Mouse (Mus musculus): ENCODE results near the gene Rps15.

Rps15 gene

DNA sequence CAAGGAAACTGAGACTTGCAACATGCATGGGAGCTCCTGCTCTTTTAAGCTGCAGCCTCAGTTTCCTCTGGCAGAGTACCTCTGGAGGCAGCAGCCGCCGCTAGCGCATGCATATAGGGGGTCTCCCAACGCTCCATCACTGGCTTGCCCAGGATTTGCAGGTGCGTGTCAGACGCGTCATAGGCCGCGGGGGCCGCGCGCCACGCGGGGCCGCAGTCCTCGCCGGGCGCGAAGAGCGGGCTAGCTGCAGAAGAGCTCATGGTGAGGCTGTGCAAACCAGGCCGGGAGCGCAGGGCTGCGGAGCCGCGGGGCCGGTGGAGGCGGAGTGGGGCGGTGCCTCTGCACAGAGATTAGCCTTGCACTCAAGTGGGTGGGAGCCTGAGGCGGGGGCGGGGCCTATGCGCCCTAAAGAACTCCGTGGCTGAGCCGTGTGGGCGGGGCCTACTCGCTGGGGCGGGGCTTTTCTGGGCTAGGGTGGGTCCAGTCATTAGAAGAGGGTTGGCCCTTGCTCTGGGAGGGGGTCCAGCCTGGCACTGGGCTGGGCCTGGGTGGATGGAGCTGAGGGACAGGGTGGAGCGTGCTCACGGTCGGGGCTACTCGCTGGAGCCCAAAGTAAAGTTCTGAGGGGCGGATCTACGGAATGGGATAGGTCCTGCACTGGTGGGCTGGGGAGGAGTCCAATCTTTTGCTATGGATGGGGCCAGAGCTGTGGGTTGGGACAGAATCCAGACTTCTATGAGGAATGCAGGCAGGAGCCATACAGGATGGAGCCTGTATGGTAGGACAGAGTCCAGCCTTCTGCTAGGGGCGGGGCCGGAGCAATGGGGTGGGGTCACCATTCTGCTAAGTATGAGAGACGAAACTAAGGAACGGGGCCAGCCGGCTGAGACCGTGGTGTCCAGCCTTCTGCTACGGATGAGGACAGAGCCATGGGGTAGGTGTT is 31.3 kb upstream of the Rps15 start, which contains the start of the genes Gamt and Dazap1:
Gene Gamt, minus strand, starts transcription at position 371 of the 943 bp plus-strand sequence.
Gene Dazap1, plus strand, starts transcription at position 845 of the 943 bp plus-strand sequence.
- peak; percentile 96 for DNase-seq (ENCODE audit: low spot score)

GRCm38 (mm10) chr10:80261585-80261968 is 30.7 kb upstream of the Rps15 start:
- peak; percentile 91 for DNase-seq (ENCODE audit: low spot score)

- DNase-seq (ENCODE audit: low spot score) = no peak
Observed at GRCm38 (mm10) chr10:80262169-80262568, 30.1 kb upstream of the Rps15 start.

GRCm38 (mm10) chr10:80262776-80263365 is 29.4 kb upstream of the Rps15 start:
- no peak for DNase-seq (ENCODE audit: low spot score)

- peak; percentile 96 for DNase-seq (ENCODE audit: low spot score)
Observed at GRCm38 (mm10) chr10:80264341-80265148, 27.7 kb upstream of the Rps15 start.

GRCm38 (mm10) chr10:80265149-80265486 is 27.1 kb upstream of the Rps15 start:
- DNase-seq (ENCODE audit: low spot score) = no peak

GRCm38 (mm10) chr10:80270099-80270498 is 22.2 kb upstream of the Rps15 start:
- no peak for DNase-seq (ENCODE audit: low spot score)

DNA sequence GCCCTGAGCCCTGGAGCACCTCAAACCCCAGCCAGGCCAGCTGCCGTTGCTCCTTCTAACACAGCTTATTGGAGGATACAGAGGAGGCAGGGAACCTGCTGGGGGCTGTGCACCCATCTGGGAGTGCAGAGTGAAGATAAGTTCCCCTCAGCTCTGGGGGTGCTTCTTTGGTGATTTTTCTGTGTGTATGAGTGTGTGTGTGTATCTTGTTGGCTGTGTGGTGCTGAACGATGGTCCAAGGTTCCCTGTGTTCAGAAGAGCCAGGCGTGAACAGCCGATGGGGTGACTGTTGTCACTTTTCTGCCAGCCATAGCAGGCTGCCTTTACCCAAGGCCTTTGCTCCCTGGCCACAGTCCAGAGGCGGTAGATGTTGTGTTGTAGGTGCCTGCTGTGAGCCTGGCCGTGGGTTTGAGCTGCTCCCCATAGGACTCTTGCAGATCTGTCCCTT is 21.5 kb upstream of the Rps15 start:
- no peak for DNase-seq (ENCODE audit: low spot score)

DNA sequence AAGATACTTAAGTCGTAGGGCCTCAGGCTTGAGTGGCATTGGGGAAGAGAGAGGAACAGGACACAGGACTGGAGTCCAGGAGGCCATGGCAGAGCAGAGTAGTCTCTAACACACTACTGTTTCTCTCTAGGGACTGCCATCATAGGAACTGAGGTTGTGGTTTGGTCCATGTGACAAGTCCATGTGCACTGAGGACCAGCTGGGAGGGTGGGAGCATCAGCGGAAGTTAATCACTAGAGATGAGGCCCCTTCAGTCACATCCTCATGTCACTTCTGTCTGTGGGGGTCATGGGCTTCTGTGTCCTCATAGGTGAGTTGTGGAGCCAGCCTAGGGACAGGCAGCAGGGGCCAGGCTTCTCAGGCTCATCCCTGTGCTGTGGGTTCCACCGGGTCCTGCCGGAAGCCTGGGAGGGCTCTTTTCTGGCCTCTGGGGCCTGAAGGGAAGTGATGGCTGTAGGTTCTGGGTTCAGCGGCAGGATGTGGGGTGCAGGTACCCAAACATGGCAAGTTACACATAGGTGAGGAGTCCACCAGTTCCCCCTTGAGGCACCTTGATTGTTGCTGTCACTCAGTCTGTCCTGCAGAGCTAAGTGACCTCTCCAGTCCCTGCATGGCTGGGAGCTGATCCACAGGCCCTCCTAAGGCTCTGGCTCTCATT is 20.9 kb upstream of the Rps15 start:
- DNase-seq (ENCODE audit: low spot score) = no peak

GRCm38 (mm10) chr10:80271870-80272585 is 20.2 kb upstream of the Rps15 start:
- DNase-seq (ENCODE audit: low spot score) = no peak

GRCm38 (mm10) chr10:80273847-80274246 is 18.4 kb upstream of the Rps15 start:
- no peak for DNase-seq (ENCODE audit: low spot score)

DNA sequence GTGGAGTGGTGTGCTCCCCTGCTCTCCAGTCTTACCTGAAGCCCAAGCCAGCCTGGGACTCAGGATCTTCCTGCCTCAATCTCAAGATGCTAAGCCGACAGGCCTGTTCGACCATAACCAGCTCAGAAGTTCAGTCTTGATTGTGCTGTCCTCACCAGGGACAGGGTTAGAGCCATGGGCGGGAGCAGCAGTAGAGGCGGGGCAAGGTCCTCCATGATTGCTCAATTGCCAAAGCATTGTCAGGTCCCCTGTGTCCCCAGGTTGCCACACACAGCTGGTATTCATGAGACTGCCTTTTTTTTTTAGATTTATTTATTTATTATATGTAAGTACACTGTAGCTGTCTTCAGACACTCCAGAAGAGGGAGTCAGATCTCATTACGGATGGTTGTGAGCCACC is 16.0 kb upstream of the Rps15 start:
- DNase-seq (ENCODE audit: low spot score) = no peak

GRCm38 (mm10) chr10:80278390-80278789 is 13.9 kb upstream of the Rps15 start:
- DNase-seq (ENCODE audit: low spot score) = no peak

DNA sequence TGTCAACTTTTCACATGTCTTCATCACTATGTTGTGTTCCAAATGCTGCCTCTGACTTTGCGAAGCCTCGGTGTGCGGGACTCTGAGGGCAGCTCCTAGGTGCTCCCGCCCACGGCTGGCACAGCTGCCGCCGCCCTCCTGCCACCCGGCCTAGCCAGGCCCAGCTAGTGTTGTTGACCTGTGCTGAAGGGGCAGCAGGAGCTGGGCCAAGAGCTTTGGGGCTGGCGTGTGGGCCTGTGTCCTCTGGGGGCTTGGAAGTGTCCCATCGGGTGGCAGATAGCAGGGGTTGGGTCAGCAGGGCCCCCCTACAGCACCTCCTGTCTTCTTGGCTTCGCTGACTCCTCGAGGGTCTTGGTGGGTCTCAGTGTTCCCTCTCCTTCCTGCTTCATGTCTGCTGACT is 13.0 kb upstream of the Rps15 start:
- no peak for DNase-seq (ENCODE audit: low spot score)

- no peak for DNase-seq (ENCODE audit: low spot score)
Observed at GRCm38 (mm10) chr10:80281304-80281703, 10.9 kb upstream of the Rps15 start.

DNA sequence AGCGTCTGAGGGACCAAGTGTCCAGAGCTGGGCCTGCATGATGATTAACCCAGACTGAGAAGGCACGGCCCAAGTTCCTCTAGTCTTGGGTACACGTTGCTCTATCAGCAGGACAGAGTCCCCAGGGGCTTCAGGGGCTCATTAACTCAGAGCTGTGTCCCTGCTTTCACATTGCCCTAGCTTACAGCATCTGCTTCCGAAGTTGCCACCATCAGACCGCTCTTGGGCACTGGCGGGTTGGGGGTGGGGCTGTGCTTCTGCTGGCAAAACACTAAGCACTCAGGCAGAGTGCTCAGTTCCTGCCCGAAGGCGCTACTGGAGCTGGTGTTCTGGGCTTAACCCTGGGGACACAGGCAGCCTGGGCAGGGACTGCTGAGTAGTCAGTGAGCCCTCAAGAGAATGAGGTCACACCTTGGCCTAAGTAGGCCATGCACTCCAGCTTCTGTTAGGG is 10.3 kb upstream of the Rps15 start:
- DNase-seq (ENCODE audit: low spot score) = no peak

GRCm38 (mm10) chr10:80282481-80283441 is 9.5 kb upstream of the Rps15 start:
- no peak for DNase-seq (ENCODE audit: low spot score)

DNA sequence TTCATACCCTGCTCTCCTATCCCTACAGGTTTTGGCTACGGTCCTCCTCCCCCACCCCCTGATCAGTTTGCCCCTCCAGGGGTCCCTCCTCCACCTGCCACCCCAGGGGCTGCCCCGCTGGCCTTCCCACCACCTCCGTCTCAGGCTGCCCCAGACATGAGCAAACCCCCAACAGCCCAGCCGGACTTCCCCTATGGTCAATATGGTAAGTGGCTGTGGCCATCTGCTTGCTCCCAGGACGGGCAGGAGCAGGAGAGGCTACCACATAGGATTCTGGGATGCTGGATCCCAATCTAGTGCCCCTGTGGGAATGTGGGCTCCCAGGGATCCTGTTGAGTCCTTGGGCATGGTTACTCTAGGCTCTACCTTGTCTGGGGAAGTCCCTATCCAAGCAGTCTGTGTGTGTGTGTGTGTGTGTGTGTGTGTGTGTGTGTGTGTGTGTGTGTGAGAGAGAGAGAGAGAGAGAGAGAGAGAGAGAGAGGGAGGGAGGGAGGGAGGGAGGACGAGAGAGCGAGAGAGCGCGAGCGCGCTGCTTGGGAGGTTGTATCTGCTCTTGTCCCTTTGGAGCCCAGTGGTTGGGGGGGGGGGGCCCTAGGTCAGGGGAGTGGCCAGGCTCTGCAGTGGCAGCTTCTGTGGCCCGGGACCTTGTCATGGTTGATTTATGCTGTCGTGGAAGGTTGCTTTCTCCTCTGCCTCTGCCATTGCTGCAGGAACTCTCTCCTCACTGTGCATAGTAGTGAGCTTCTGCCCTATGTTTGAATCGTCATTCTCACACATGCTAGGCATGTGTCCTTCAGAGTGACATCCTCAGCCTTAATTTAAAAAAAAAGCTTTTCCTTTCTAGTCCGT is 6.8 kb upstream of the Rps15 start:
- DNase-seq (ENCODE audit: low spot score) = no peak

GRCm38 (mm10) chr10:80288097-80288496 is 4.2 kb upstream of the Rps15 start:
- DNase-seq (ENCODE audit: low spot score) = no peak
